Mouse (Mus musculus): Measurements from ENCODE around the gene Lrfn2.

GRCm38 (mm10) chr17:48995256-48995993 is 63.2 kb downstream of the Lrfn2 start:
- TF ChIP-seq POLR2A (IDR thresholded peaks at IDR 0.05; ENCODE audit: insufficient read depth, low read depth, low read length) (no peak), CTCF (IDR thresholded peaks at IDR 0.05; ENCODE audit: insufficient read depth, low read depth, low read length) (no peak)
